Mouse (Mus musculus) cerebellum, adult 2 months (tissue): ENCODE measurements around the gene Gss. TPM values are rescaled to one million over a fixed set of nuclear protein-coding genes. Genes with fewer than 3 reads are reported as not detected.

Source experiments
- DNase-seq, 2 experiments: peaks; one replicate each; pipeline ENCODE4 v3.0.0; 2021
- H3K27ac ChIP-seq: fragments of 200-500 bp; 2 replicates; pipeline ENCODE4 v1.5.1; 2012; ENCODE audit warnings: low read length, control low read depth, inconsistent platforms; ENCODE audit not compliant: insufficient read depth
- H3K27me3 ChIP-seq: fragments of 200-500 bp; 2 replicates; pipeline ENCODE4 v1.6.1; 2012; ENCODE audit warnings: inconsistent platforms, mild to moderate bottlenecking, low read length, moderate library complexity; ENCODE audit not compliant: control insufficient read depth, insufficient read depth
- H3K4me1 ChIP-seq: fragments of 200-500 bp; 2 replicates; pipeline ENCODE4 v1.6.1; 2011; ENCODE audit warnings: low read length; ENCODE audit not compliant: control insufficient read depth, insufficient read depth
- H3K4me3 ChIP-seq: fragments of 200-500 bp; replicated peaks from 2 replicates; pipeline ENCODE3; 2011; ENCODE audit warnings: mild to moderate bottlenecking, low read depth, low read length, control low read depth; ENCODE audit not compliant: insufficient read depth
- CTCF ChIP-seq: fragments of 200-500 bp; IDR thresholded peaks from 2 replicates; pipeline ENCODE4 v1.5.1; 2011; ENCODE audit warnings: low read depth, mild to moderate bottlenecking, control low read depth, low read length, moderate library complexity, borderline replicate concordance; ENCODE audit not compliant: insufficient read depth
- POLR2A ChIP-seq: fragments of 200-500 bp; IDR thresholded peaks from 2 replicates; pipeline ENCODE4 v1.6.1; 2011; ENCODE audit warnings: low read length, control low read depth, borderline replicate concordance; ENCODE audit not compliant: insufficient read depth
- WGBS: fragments of 180-500 bp; shearing (Covaris S2); methylation state at CpG from one replicate; pipeline ENCODE4 v1.1.7; 2018; 5-methylcytosine and 5-hydroxymethylcytosine counted together
- polyA plus RNA-seq: library from polyadenylated mRNA; depleted of rRNA; stranded (reverse); fragments of >200 nt; gene quantifications from 2 replicates; pipeline ENCODE4 v1.2.3, GENCODE M21; 2012

Gene Gss
- polyA plus RNA-seq, 1 experiment = 25.7 TPM

DNA sequence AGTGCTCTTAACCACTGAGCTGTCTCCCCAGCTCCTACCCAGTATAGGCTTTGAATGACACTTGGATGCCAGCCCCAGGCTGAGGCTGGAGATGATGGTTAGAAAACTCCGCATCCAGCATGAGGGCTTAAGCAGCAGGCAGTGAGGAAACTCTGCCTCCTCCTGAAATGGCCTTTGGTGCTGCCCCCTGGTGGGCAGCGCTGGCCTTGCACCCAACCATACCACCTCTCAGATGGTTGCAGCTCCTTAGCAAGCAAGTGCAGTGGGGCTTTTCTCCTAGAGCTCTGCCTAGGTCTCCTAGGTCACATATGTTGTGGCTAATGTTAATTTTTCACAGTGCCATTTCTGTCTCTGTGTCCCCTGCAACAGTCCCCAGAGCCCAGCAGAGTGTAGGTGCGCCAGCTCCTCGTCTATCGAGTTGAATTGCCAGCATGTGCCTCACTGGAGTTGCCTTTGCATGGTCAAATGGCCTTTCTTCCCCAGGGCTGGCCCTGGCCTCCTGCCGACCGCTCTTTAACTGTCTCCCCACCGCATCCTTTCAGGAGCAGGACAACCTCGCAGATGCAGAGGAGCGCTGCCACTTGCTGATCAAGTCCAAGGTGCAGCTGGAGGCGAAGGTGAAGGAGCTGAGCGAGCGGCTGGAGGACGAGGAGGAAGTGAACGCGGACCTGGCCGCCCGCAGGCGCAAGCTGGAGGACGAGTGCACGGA lies 34.6 kb upstream of the Gss start:
- H3K27ac ChIP-seq = no peak overlapping the region
- TF ChIP-seq POLR2A = no peak
- TF ChIP-seq CTCF = peak; percentile 90; the same call in 1 of the 2 replicates
- peak; percentile 72 to 80 for DNase-seq
- 64% methylated on average over 21 of the region's 21 CpGs for WGBS
- no peak overlapping the region for H3K4me3 ChIP-seq
- peaks cover 21% of the 10 kb centered on the region for H3K4me1 ChIP-seq
- H3K27me3 ChIP-seq = no peaks in the 10 kb centered on the region

DNA sequence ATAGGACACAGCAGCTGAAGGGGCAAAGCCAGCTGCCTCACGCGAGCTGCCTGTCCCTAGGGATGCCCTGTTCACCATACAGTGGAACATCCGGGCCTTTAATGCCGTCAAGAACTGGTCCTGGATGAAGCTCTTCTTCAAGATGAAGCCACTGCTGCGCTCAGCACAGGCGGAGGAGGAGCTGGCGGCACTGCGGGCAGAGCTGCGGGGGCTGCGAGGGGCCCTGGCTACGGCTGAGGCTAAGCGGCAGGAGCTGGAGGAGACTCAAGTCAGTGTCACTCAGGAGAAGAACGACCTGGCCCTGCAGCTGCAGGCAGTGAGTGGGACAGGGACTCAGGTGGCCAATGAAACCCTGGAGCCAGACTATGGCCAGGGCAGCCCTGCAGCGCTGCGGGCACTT lies 33.7 kb upstream of the Gss start:
- Histone ChIP-seq H3K4me1 (peaks cover 19% of the 10 kb centered on the region), H3K27ac (no peak overlapping the region), H3K27me3 (no peaks in the 10 kb centered on the region), H3K4me3 (no peak overlapping the region)
- 35% methylated on average over 15 of the region's 15 CpGs for whole genome bisulfite sequencing
- no peak for TF ChIP-seq CTCF
- DNase-seq = no peak

GRCm38 (mm10) chr2:155624730-155625129 lies 32.1 kb upstream of the Gss start:
- Histone ChIP-seq H3K27me3 (no peaks in the 10 kb centered on the region), H3K27ac (no peak overlapping the region), H3K4me3 (no peak overlapping the region), H3K4me1 (peaks cover 8% of the 10 kb centered on the region)
- WGBS = 50% methylated on average over 10 of the region's 10 CpGs
- no peak for TF ChIP-seq POLR2A
- peak; percentile 69; the same call in 1 of the 2 replicates for TF ChIP-seq CTCF
- DNase-seq = no peak

GRCm38 (mm10) chr2:155623996-155624395 lies 31.4 kb upstream of the Gss start:
- no peak for DNase-seq
- Histone ChIP-seq H3K4me1 (peaks cover 4% of the 10 kb centered on the region; the same call in 1 of the 2 replicates), H3K27me3 (no peaks in the 10 kb centered on the region), H3K4me3 (no peak overlapping the region), H3K27ac (no peak overlapping the region)
- 91% methylated on average over 6 of the region's 6 CpGs for WGBS
- TF ChIP-seq POLR2A (no peak), CTCF (no peak)

DNA sequence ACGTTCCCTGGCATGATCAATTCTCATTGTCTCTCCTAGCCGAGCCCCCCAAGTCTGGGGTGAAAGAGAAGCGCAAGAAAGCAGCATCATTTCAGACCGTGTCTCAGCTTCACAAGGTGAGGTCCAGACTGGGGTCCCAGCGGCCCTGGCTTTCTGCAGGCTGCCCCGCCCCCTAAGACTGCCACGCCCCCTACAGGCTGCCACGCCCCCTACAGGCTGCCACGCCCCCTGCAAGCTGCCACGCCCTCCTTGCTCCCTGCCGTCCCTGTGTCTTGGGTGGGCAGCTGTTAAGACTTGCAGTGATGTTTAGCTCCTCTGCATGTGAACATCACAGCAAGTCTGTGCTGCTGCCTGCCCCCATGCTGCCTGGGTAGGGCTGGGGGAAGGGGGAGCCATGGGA lies 30.0 kb upstream of the Gss start:
- Histone ChIP-seq H3K4me1 (no peaks in the 10 kb centered on the region), H3K27ac (no peak overlapping the region), H3K27me3 (no peaks in the 10 kb centered on the region), H3K4me3 (no peak overlapping the region)
- WGBS = 34% methylated on average over 11 of the region's 11 CpGs
- DNase-seq = no peak
- TF ChIP-seq POLR2A (no peak), CTCF (no peak)

- WGBS = 21% methylated on average over 8 of the region's 8 CpGs
- H3K27me3 ChIP-seq = no peaks in the 10 kb centered on the region
- no peak overlapping the region for H3K4me3 ChIP-seq
- peak; percentile 84 to 90 for DNase-seq
- no peaks in the 10 kb centered on the region for H3K4me1 ChIP-seq
- no peak overlapping the region for H3K27ac ChIP-seq
- TF ChIP-seq CTCF = peak; percentile 85
- TF ChIP-seq POLR2A = no peak
Measured at GRCm38 (mm10) chr2:155619817-155620216, 27.2 kb upstream of the Gss start.

DNA sequence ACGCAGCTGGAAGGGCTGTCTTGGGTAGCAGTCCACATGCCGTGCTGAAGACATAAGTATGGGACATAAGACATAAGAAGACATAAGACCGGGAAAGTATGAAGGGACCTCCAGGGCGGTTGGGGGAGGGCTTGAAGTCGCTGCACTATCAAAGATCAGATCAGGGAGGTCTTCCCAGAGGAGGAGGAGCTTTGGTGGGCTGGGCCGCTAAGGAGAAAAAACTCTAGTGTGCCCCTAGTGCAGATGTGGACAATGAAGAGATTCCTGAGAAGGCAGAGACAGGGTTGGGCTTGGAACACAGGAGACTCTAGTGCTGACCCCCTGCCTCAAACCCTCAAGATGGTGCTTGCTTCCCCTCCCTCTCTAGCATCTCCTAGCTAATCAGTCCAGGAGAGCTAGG lies 24.4 kb upstream of the Gss start:
- peaks cover 4% of the 10 kb centered on the region; the same call in 1 of the 2 replicates for H3K4me1 ChIP-seq
- H3K27me3 ChIP-seq = no peaks in the 10 kb centered on the region
- no peak for TF ChIP-seq POLR2A
- no peak for TF ChIP-seq CTCF
- no peak for DNase-seq
- no peak overlapping the region for H3K4me3 ChIP-seq
- H3K27ac ChIP-seq = no peak overlapping the region
- 68% methylated on average over 6 of the region's 6 CpGs for WGBS

GRCm38 (mm10) chr2:155613953-155614352 lies 21.3 kb upstream of the Gss start:
- TF ChIP-seq CTCF (no peak), POLR2A (no peak)
- no peak for DNase-seq
- Histone ChIP-seq H3K4me3 (no peak overlapping the region), H3K27ac (no peak overlapping the region), H3K27me3 (no peaks in the 10 kb centered on the region), H3K4me1 (peaks cover 4% of the 10 kb centered on the region; the same call in 1 of the 2 replicates)
- WGBS = 85% methylated on average over 8 of the region's 8 CpGs
